Mouse (Mus musculus) cerebral cortex, adult 2 months (tissue): Measurements from ENCODE around the gene Lhb.

Experiments
- WGBS: fragments of 180-500 bp; shearing (Covaris S2); methylation state at CpG from one replicate; pipeline ENCODE4 v1.1.7; 2018; 5-methylcytosine and 5-hydroxymethylcytosine counted together

Lhb gene

DNA sequence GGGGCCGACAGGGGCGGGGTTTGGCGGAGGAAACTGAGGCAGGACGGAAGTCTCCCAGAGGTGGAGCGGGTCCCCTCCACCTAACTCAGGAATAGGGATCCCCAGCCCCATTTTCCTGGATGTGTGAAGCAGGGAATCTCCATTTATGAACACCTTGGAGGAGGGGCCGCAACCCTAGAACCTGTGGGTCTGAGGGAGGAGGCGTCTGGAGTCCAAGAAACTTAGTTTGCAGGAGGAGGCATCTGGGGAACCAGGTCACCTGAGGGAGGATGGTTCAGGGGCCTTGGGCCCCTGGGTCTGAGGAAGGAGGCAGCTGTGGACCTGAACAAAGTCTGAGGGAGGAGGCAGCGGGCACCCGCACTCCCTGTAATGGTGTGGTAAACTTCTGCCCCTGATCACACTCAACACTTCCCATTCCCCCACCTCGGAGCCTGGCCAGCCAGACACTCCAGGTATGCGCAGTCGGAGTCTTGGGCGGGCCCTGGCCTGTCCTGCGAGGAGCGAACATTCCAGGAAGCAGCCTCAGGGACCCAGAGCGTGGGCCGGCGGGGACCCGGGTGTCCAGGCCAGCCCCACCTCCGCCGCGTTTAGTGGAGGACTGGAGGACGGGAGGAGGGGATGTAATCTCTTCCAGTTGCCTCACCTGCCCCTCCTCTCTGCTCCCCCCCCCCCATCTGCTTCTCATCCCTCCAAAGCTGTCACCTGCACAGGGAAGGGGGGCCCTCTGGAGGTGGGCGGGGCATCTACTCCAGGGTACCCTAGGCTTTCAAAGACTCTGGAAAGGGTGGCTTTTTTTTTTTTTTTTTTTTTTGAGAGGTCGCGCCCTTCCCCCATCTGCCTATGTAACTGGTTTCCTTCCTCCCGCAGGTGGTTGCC lies 6.5 kb upstream of the Lhb start:
- 4% methylated on average over 27 of the region's 27 CpGs for WGBS

DNA sequence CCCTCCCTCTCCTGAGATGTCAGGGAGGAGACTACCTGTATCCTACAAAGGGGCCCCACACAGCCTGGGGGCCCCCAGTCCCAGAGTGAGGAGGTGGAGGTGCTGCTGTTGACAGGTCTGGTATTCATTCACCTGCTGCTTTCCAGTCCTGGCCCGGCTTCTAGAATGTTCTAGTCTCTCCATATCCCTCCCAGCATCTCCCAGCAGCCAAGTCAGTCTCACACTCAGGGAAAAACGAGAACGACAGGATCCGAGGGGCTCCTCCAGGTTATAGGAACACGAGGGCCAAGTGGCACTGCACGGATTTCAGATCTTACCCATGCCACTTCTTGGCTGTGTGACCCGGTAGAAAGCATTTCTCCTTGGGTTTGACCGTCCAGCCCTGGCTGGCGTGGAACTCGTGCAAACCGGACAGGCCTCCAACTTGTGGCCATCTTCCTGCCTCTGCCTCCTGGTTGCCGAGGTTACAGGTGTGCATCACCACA lies 5.8 kb upstream of the Lhb start:
- 40% methylated on average over 12 of the region's 12 CpGs for WGBS

DNA sequence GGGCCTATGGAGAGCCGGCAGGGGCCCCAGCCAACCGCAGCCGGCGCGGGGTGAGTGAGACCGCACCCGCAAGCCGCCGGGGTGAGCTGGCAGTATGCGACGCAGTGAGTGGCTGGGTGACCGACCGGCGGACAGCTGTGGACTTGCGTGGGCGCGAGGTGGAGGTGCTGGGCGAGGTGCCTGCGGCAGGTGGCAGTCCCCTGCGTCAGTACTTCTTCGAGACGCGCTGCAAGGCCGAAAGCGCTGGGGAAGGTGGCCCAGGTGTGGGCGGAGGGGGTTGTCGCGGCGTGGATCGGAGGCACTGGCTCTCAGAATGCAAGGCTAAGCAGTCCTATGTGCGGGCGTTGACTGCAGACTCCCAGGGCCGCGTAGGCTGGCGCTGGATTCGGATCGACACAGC lies 5.0 kb upstream of the Lhb start:
- 12% methylated on average over 37 of the region's 37 CpGs for WGBS

- WGBS = 12% methylated on average over 13 of the region's 13 CpGs
These were observed 2.6 kb upstream of the Lhb start for GRCm38 (mm10) chr7:45417962-45418492.

DNA sequence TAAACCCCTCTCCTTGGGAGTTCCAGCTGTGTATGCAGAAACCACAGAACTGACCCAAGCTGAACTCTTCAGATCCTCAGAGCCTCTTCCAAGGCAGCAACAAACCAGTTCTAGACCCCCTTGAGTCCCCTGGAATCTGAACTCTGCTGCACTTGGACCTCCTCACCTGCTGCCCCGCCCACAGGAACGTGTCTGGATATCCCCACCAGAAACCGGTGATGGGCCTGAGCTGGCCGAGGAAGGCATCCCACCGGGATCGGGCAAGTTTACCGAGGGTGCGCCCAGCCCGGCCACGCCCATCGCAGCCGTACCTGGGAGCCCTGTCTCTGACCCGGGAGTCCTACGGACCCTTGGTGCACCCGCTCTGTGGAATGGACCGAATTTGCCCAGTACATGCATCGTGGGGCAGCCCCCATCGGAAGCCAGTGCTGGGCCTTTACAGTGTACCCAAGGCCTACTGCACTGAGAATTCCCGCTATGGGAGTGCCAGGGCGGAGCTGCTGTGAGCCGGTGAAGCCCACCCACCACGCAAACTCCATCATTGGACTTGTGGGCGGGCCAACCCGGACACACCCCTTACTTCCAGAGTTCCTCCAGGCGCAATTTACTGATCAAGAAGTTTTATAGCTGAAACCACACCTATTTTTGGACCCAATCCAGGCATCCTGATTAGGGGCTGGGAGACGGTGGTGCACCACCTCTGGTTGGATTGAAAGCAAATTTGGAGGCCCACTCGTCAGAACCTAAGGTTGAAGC lies 583 bp upstream of the Lhb start:
- 27% methylated on average over 27 of the region's 27 CpGs for WGBS

GRCm38 (mm10) chr7:45421194-45421593 lies 574 bp downstream of the Lhb start:
- 93% methylated on average over 14 of the region's 14 CpGs for WGBS

DNA sequence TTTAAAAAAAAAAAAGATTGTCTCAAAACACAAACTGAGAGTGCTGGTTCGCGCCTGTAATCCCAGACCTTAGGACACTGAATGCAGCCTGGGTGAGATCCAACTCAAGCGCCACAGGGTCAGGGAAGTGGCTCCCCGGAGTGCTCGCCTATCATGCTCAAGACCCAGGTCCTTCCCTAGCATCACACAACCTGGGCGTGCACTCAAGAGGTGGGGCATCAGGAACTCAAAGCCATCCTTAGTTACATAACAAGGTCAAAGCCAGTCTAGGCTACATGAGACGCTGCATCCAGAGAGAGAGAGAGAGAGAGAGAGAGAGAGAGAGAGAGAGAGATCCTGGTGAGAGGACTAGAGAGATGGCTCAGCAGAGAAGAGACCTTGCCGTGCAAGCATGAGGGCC lies 5.9 kb downstream of the Lhb start:
- whole genome bisulfite sequencing = 93% methylated on average over 8 of the region's 8 CpGs

- 0% methylated on average over 7 of the region's 7 CpGs for WGBS
These were observed 13.2 kb downstream of the Lhb start for GRCm38 (mm10) chr7:45433835-45434202.

DNA sequence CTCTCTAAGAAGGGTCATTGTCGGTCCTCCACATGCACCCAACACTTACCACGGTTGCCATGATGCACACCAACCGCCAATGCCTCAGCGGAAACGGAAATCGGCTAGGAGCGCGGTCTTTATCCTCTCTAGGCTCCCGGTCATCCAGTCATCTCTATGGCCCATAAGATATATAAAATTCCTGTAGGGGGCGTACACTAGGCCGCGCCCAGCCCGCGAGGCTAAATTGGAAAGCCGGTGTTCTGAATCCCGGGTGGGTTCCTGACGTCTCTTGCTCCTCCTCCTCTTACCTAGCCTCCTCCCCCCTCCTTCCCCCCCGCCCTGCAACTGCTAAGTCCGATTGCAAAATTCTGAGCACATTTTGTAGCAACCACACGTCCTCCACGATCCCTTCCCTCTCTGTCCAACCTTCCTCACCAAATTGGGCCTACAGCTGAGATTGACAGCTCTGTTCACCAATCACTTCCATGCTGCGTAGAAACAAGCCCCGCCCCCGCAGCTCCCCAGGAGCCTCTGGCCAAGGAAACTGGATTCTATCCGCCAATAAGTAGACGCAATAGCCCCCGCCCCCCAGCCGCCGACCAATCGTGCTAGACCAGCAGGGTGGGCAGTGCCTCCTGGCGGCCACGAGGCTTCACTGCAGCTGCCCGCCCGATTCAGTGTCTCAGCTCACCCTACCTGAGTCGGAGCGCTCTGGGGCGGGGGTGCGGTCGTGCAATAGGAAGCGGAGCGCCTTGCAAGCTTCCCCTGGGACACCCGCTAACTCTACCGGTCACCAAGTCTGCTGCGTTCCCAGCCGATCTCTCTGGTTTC lies 13.8 kb downstream of the Lhb start, which contains the start of gene Gys1:
Gene Gys1, plus strand, starts transcription at position 642 of the 813 bp plus-strand sequence.
- under 1% methylated on average over 45 of the region's 45 CpGs for WGBS

DNA sequence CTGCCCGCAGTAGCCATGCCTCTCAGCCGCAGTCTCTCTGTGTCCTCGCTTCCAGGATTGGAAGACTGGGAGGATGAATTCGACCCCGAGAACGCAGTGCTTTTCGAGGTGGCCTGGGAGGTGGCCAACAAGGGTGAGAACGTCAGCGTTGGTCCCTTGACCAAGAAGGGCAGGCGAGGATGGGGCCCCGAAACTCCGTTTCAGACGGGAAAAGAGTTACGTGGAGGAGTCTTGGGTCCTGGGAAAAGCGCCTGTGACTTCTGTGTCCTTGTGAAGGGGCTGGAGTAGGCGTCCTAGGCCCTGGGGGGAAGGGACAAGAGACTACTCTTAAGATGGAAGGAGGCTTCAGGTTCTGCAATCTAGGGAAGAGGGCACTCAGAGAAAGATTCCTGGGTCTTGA lies 14.4 kb downstream of the Lhb start:
- 1% methylated on average over 16 of the region's 16 CpGs for WGBS

GRCm38 (mm10) chr7:45436444-45436843 lies 15.8 kb downstream of the Lhb start:
- 97% methylated on average over 5 of the region's 5 CpGs for WGBS

DNA sequence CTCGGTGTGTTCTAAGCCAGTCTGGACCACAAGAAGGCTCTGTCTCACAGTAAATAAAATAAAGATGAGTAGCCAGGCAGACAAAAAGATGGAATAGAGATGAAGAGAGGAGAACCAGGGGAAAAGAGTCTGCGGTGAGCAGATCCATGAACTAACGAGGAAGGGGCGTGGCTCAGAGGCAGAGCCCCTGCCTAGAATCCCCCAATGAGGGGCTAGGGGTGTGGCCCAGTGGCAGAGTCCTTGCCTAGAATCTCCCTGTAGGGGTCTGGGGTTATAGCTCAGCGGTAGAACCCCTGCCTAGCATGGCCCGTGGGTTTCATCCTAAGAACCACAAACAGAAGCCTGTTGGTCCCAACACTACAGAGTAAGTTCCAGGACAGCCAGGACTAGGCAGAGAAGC lies 16.4 kb downstream of the Lhb start:
- 63% methylated on average over 6 of the region's 6 CpGs for WGBS

DNA sequence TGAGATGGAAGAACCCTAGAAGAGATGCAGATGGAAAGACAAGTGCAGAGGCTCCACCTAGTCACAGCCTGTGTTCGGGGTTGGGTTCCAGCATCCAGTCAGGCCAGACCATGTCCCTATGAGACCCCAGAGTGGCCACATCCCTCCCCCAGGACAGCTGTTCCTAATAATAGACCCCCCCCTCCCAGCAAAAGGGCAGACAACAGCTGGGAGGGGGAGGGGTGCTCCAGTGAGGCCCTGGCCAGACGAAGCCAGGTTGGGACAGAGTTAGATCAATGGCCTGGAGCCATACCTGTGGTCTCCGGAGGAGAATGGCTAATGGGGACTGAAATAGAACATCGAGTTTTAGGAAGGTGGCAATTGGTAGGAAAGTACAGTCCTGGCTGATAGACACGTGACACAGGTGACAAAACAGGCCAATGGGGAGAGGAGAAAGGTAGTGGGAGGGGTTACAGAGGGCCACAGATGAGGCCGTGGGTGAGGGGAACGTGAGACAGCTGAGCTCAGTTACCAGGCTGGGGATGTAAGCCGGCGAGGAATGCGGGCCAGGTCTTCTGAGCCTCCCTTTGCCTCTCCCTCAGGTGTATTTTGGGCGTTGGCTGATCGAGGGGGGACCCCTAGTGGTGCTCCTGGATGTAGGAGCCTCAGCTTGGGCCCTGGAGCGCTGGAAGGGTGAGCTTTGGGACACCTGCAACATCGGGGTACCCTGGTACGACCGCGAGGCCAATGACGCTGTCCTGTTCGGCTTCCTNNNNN lies 17.1 kb downstream of the Lhb start, which contains the start of gene Ruvbl2:
Gene Ruvbl2, minus strand, starts transcription at position 576 of the 756 bp plus-strand sequence.
- 39% methylated on average over 19 of the region's 19 CpGs for WGBS

GRCm38 (mm10) chr7:45443526-45444420 lies 23.2 kb downstream of the Lhb start:
- 90% methylated on average over 22 of the region's 22 CpGs for WGBS

DNA sequence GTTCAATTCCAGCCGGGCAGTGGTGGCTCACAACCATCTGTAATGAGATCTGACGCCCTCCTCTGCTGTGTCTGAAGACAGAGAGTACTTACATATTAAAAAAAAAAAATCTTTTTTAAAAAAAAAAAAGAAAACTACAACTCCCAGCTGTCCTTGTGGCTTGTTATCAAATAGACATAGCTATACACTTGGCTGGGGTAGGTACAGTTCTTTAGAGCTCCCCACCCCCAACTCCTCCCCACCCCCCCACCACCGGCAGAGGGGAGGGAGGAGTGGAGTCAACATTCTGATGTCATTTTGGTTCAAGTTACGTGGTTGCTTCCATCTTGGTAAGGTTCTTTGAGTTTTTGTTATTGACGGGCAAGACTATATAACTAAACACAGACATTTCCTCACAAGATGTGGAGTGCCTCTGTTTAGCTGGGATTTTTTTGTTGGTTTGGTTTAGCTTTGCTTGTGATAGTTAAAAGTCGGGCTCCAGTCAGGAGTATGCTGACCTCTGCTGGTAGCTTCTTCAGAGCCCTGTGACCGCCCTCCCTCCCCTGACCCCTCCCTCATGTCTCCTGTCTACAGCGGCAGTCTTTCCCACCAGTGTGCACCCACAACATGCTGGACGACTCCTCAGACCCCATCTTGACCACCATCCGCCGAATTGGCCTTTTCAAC lies 26.8 kb downstream of the Lhb start:
- 38% methylated on average over 11 of the region's 11 CpGs for WGBS

GRCm38 (mm10) chr7:45449974-45450373 lies 29.4 kb downstream of the Lhb start:
- 88% methylated on average over 1 of the region's 1 CpGs for WGBS

DNA sequence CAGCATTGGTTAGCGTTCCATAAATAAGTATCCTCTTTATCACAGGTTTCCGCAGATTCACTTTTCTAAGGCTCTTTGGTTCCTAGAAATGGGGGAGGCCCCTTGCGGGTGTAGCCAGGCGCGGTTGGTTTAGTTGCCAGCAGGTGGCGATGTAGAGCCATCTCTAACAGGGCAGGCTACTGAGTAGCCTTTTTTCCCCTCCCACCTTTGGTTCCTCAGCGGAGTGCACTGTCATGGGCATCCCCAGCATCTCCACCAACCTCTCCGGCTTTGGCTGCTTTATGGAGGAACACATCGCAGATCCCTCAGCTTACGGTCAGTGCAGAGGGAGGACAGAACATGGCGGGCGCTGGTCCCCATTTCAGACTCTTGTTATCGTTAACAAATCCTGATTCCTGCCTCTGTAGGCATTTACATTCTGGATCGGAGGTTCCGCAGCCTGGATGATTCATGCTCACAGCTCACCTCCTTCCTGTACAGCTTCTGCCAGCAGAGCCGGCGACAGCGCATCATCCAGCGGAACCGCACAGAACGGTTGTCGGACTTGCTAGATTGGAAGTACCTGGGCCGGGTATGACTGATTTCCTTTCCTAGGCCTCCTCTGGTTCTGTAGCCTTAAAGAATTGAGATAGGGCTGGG lies 30.8 kb downstream of the Lhb start:
- 37% methylated on average over 23 of the region's 23 CpGs for WGBS

DNA sequence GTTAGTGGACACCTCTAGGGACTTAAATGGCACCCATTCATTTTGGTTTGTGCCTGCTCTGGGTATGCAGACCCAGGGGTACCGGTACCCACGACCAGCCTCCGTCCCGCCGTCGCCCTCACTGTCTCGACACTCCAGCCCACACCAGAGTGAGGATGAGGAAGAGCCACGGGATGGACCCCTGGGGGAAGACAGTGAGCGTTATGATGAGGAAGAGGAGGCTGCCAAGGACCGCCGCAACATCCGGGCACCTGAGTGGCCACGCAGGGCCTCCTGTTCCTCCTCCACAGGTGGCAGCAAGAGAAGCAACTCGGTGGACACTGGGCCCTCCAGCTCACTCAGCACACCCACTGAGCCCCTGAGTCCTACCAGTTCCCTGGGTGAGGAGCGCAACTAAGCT lies 34.4 kb downstream of the Lhb start:
- WGBS = 90% methylated on average over 15 of the region's 15 CpGs
